Mouse (Mus musculus) heart, embryonic 10.5 days (tissue): Measurements from ENCODE around the gene Eras. TPM values are rescaled to one million over a fixed set of nuclear protein-coding genes. Genes with fewer than 3 reads are reported as not detected.

Experiments used
- DNase-seq: peaks from one replicate; pipeline ENCODE4 v3.0.0-alpha.2; 2017; ENCODE audit warnings: low spot score
- H3K27ac ChIP-seq: fragments of 300-500 bp; sonication (generic); 2 replicates; pipeline ENCODE4 v1.5.1; 2016; ENCODE audit warnings: mild to moderate bottlenecking
- H3K27me3 ChIP-seq: fragments of 300-500 bp; sonication (generic); 2 replicates; pipeline ENCODE4 v1.6.1; 2016; ENCODE audit warnings: mild to moderate bottlenecking; ENCODE audit not compliant: poor library complexity, insufficient read depth, severe bottlenecking
- H3K36me3 ChIP-seq: fragments of 300-500 bp; sonication (generic); 2 replicates; pipeline ENCODE4 v1.6.1; 2016; ENCODE audit warnings: mild to moderate bottlenecking, moderate library complexity
- H3K4me1 ChIP-seq: fragments of 300-500 bp; sonication (generic); 2 replicates; pipeline ENCODE4 v1.6.1; 2016; ENCODE audit warnings: mild to moderate bottlenecking
- H3K4me3 ChIP-seq: fragments of 300-500 bp; sonication (generic); 2 replicates; pipeline ENCODE4 v1.5.1; 2016; ENCODE audit warnings: mild to moderate bottlenecking, moderate library complexity
- H3K9me3 ChIP-seq: fragments of 300-500 bp; sonication (generic); 2 replicates; pipeline ENCODE4 v1.6.1; 2016; ENCODE audit warnings: mild to moderate bottlenecking, moderate library complexity
- WGBS: fragments of 180-500 bp; shearing (Covaris S2); methylation state at CpG from one replicate; pipeline ENCODE4 v1.1.7; 2016; 5-methylcytosine and 5-hydroxymethylcytosine counted together
- polyA plus RNA-seq: library from polyadenylated mRNA; unstranded; fragments of >200 nt; fragmentation: Nextera tagmentation; extraction: Ambion mirVana; gene quantifications from 2 replicates; pipeline ENCODE4 v1.2.1, GENCODE M21; 2016

Eras gene
- polyA plus RNA-seq: not detected in 2 replicates

GRCm38 (mm10) chrX:7928270-7928790, at the start of gene Eras:
Gene Eras (minus strand): TSS chrX:7928607.
- WGBS: 12% methylated on average over 19 of the region's 19 CpGs
- no peaks in the 10 kb centered on the region for H3K4me1 ChIP-seq
- peaks cover 63% of the 10 kb centered on the region for H3K27me3 ChIP-seq
- H3K27ac ChIP-seq: no peak within 1 kb of the TSS
- H3K4me3 ChIP-seq: no peak within 1 kb of the TSS
- no peak for DNase-seq
- no peaks in the 10 kb centered on the region for H3K9me3 ChIP-seq
- peaks cover 16% of the 10 kb centered on the region; the same call in 1 of the 2 replicates for H3K36me3 ChIP-seq

- 93% methylated on average over 11 of the region's 11 CpGs for WGBS
- no peaks in the 10 kb centered on the region for H3K36me3 ChIP-seq
- no peaks in the 10 kb centered on the region for H3K9me3 ChIP-seq
- DNase-seq: no peak
- no peaks in the 10 kb centered on the region for H3K4me1 ChIP-seq
- H3K4me3 ChIP-seq: no peak within 1 kb of the TSS
- no peak within 1 kb of the TSS for H3K27ac ChIP-seq
- H3K27me3 ChIP-seq: no peaks in the 10 kb centered on the region
Observed at GRCm38 (mm10) chrX:7977892-7978291, 49.5 kb upstream of the Eras start, which contains the start of gene Gata1. Gene Gata1 (minus strand): TSS chrX:7978071.

GRCm38 (mm10) chrX:7971292-7971691, 42.9 kb upstream of the Eras start:
- Histone ChIP-seq H3K4me1 (no peaks in the 10 kb centered on the region), H3K36me3 (no peaks in the 10 kb centered on the region), H3K9me3 (no peaks in the 10 kb centered on the region), H3K4me3 (no peak overlapping the region), H3K27me3 (no peaks in the 10 kb centered on the region), H3K27ac (no peak overlapping the region)
- 54% methylated on average over 4 of the region's 4 CpGs for WGBS
- peak; percentile 82 for DNase-seq

DNA sequence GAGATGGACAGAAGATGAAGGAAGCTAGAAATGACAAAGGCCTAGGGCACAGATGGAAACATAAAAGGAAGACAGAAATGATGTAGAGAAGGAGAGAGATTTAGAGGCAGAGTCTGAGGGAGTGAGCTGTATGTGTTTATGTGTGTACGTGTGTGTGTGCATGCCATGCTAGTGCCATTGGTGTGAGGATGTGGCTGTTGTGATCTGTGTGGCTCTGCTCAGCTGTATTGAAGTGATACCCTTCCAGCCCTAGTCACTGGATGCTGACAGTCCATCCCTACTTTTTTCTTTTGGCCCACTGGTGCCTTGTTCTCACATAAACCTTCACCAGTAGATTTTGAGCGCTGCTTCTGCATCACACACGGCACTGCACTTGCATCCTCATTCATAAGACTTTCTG, 40.5 kb upstream of the Eras start:
- Histone ChIP-seq H3K27me3 (no peaks in the 10 kb centered on the region), H3K4me3 (no peak overlapping the region), H3K9me3 (no peaks in the 10 kb centered on the region), H3K36me3 (no peaks in the 10 kb centered on the region), H3K27ac (no peak overlapping the region), H3K4me1 (no peaks in the 10 kb centered on the region)
- no peak for DNase-seq
- WGBS: 78% methylated on average over 3 of the region's 3 CpGs

DNA sequence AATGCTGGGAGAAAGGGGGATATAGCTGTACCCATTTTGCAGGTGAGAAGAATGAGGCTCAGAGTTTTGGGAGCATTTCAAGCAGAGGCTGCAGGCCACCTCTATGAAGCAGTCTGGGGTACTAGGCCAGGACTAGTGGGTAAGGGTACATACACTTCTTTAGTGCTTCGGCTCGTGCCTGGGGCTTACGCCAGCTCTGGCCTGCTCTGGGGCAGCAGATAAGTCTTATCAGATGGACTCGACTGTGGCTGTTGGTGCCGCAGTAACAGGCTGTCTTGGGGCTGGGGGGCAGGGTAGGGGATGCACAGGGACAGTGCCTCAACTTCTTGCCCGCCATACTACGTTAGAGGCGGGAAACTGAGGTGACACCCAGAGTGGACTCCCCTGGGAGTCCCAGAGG, 39.8 kb upstream of the Eras start:
- Histone ChIP-seq H3K4me1 (no peaks in the 10 kb centered on the region), H3K27ac (no peak overlapping the region), H3K27me3 (no peaks in the 10 kb centered on the region), H3K9me3 (no peaks in the 10 kb centered on the region), H3K4me3 (0 out of 2 replicates have a peak overlapping the region, but pooled peaks have one; percentile 12), H3K36me3 (no peaks in the 10 kb centered on the region)
- no peak for DNase-seq
- 50% methylated on average over 8 of the region's 8 CpGs for WGBS

- no peaks in the 10 kb centered on the region for H3K9me3 ChIP-seq
- no peaks in the 10 kb centered on the region for H3K36me3 ChIP-seq
- 65% methylated on average over 7 of the region's 9 CpGs for WGBS
- no peaks in the 10 kb centered on the region for H3K4me1 ChIP-seq
- H3K4me3 ChIP-seq: no peak overlapping the region
- no peaks in the 10 kb centered on the region for H3K27me3 ChIP-seq
- DNase-seq: peak; percentile 86
- no peak overlapping the region for H3K27ac ChIP-seq
Observed at GRCm38 (mm10) chrX:7967596-7968201, 39.3 kb upstream of the Eras start.

DNA sequence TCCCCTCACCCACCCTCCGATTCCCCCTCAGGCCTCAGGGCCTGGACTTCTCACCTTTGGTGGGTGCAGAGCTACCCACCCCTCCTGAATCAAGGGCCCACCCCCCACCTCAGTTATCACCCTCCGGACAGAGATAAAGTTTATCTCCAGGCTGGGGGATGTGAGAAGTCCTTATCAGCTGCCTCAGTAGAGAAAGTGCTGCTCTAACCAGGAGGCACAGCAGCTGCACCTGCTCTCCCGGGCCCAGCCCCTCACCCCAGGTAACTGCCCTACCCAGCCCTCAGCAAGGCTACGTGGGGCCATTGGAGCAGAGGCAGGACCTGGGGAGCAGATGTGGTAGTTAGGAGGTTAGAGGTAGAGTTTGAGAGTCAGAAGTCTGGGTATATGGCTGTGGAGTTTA, 37.8 kb upstream of the Eras start:
- no peaks in the 10 kb centered on the region for H3K27me3 ChIP-seq
- H3K4me1 ChIP-seq: no peaks in the 10 kb centered on the region
- H3K36me3 ChIP-seq: no peaks in the 10 kb centered on the region
- no peaks in the 10 kb centered on the region for H3K9me3 ChIP-seq
- no peak overlapping the region; the same call in 1 of the 2 replicates for H3K27ac ChIP-seq
- DNase-seq: no peak
- WGBS: 35% methylated on average over 4 of the region's 4 CpGs
- H3K4me3 ChIP-seq: peak overlapping the region; percentile 36

- Histone ChIP-seq H3K4me1 (no peaks in the 10 kb centered on the region), H3K9me3 (no peaks in the 10 kb centered on the region), H3K27ac (no peak overlapping the region), H3K36me3 (no peaks in the 10 kb centered on the region), H3K27me3 (no peaks in the 10 kb centered on the region), H3K4me3 (no peak overlapping the region)
- WGBS: 63% methylated on average over 7 of the region's 7 CpGs
- DNase-seq: no peak
Observed at GRCm38 (mm10) chrX:7963829-7964626, 35.6 kb upstream of the Eras start.

- Histone ChIP-seq H3K27ac (no peak overlapping the region), H3K4me1 (no peaks in the 10 kb centered on the region), H3K27me3 (no peaks in the 10 kb centered on the region), H3K36me3 (no peaks in the 10 kb centered on the region), H3K9me3 (no peaks in the 10 kb centered on the region), H3K4me3 (no peak overlapping the region)
- WGBS: 88% methylated on average over 9 of the region's 9 CpGs
- no peak for DNase-seq
Observed at GRCm38 (mm10) chrX:7958868-7959267, 30.5 kb upstream of the Eras start.

DNA sequence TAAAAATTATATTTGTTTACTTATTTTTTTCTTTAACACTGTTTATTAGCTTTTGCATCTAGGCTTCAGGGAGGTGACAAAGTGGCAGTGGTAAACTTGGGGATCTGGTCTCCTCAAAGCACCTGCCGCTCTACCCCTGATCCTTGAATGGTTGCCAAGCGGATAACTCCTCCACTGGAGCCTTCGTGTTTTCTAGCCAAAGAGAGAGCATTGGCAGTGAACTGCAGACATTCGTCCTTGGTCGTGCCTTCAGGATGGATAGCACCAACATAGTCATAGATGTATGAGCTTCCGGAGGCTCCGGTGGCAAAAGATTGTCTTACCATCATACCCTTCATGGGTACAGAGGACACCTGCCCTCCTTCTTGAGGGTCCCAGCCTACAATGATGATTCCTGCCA, 21.7 kb upstream of the Eras start:
- DNase-seq: no peak
- WGBS: 90% methylated on average over 7 of the region's 7 CpGs
- H3K27ac ChIP-seq: no peak overlapping the region
- H3K4me3 ChIP-seq: no peak overlapping the region
- H3K27me3 ChIP-seq: no peaks in the 10 kb centered on the region
- no peaks in the 10 kb centered on the region for H3K36me3 ChIP-seq
- H3K4me1 ChIP-seq: no peaks in the 10 kb centered on the region
- no peaks in the 10 kb centered on the region for H3K9me3 ChIP-seq

- Histone ChIP-seq H3K36me3 (no peaks in the 10 kb centered on the region), H3K4me3 (peak overlapping the region; percentile 60), H3K27ac (peak overlapping the region; percentile 86), H3K4me1 (no peaks in the 10 kb centered on the region), H3K9me3 (no peaks in the 10 kb centered on the region), H3K27me3 (no peaks in the 10 kb centered on the region)
- 14% methylated on average over 38 of the region's 38 CpGs for WGBS
- peak; percentile 99 for DNase-seq
Observed at GRCm38 (mm10) chrX:7947900-7948492, 19.6 kb upstream of the Eras start.

DNA sequence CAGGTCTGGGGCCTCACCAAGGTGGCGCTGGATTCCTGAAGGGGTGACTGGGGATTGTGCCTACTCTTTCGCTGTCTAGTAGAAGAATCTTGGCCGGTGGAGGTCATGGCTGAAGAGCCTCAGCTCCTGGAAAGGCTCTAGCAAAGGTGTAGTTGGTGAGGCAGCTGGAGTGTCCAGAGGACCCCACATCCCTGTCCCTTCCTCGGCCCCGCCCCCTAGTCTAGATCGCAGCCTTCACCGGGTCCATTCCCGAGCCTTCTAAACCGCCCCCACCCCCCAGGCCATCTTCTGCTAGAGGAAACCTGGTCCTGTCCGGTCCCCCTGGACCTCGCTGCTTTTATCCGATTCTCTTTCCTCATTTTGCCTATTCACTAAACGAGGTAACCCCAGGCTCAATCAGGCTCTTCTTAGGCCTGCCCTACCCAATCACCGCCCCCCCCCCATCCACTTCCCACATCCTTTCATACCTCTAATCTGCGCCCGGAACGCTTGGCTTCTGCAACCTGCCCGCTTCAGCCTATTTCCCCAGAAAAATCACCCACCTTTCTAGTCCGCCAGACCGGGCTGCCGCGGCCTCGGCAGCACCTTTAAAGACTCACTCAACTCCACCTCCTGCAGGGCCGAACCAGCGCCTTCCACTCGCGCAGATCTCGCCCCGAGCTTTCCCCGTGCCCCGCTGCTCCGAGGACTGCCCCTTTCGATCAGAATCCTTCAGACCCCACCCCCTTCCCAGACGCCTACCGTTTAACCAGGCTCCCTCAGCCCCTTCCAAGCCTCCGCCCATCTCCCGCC, 18.9 kb upstream of the Eras start, which contains the start of gene Hdac6:
Gene Hdac6, minus strand, starts transcription at position 782 of the 792 bp plus-strand sequence.
- WGBS: 17% methylated on average over 35 of the region's 37 CpGs
- peak within 1 kb of the TSS; percentile 86 for H3K27ac ChIP-seq
- no peak for DNase-seq
- H3K27me3 ChIP-seq: no peaks in the 10 kb centered on the region
- peak within 1 kb of the TSS; percentile 60 for H3K4me3 ChIP-seq
- H3K36me3 ChIP-seq: no peaks in the 10 kb centered on the region
- no peaks in the 10 kb centered on the region for H3K9me3 ChIP-seq
- H3K4me1 ChIP-seq: no peaks in the 10 kb centered on the region
